Mouse (Mus musculus) layer of hippocampus, postnatal 14 days (tissue): ENCODE data around the gene Nedd8. TPM values are rescaled to one million over a fixed set of nuclear protein-coding genes. Genes with fewer than 3 reads are reported as not detected.

Experiments used
- DNase-seq, 2 experiments: peaks; one replicate each; pipeline ENCODE4 v3.0.0; 2021 to 2022; ENCODE audit warnings: low spot score in 2 of 2, mixed read lengths in 1 of 2
- total RNA-seq, 2 experiments: library from RNA; stranded (reverse); gene quantifications; 2 replicates each; pipeline ENCODE4 v1.2.3; 2021

Nedd8 gene
- total RNA-seq, 2 experiments from 2014 or later = 298 to 325 TPM

DNA sequence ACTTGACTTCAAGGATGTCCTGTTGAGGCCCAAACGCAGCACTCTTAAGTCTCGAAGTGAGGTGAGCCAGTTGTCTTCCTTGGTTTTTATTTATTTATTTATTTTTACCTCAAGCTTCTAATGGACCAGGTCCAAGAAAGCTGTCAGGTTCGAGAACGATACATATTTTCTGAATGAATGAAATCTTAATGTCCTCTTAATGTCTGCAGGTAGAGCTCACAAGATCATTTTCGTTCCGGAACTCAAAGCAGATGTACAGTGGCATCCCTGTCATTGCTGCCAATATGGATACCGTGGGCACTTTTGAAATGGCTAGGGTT is 777 bp upstream of the Nedd8 start:
- no peak for DNase-seq

DNA sequence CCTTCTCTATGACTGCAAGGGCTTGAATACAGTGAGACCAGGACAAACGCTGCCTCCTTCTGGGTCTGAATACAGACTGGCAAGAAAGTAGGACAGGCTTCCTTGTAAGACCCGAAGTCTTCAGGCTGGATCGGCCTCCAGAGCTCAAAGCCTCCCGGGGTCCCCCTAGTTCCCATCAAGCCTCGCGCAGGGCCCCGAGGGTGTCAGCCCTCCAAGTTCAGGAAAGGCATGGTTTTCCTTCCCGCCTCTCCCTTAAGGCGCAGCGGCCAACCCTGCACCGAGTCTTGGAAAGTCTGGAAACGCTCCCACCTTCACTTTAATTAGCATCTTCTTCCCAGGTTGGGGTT is 465 bp downstream of the Nedd8 start:
- peak in 1 of 2 experiments; percentile 61 for DNase-seq

DNA sequence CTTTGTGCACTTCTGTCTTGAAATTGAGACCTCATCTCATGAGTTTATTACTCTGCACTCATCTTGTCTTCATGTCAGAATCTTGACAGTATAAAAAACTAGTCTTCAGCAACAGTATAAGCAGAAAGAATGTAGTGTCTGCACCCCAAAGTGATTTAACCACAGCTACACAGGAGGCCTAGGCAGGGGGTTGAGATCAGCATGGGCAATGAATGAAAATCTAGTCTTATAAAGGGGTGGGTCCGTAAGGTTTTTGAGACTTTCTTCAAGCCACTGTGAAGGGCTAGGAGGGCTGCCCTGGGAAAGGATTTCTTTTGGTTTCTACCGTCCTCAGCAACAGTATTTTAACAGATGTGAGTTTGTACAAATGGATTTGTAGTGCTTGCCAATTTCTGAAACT is 11.3 kb downstream of the Nedd8 start:
- no peak for DNase-seq

DNA sequence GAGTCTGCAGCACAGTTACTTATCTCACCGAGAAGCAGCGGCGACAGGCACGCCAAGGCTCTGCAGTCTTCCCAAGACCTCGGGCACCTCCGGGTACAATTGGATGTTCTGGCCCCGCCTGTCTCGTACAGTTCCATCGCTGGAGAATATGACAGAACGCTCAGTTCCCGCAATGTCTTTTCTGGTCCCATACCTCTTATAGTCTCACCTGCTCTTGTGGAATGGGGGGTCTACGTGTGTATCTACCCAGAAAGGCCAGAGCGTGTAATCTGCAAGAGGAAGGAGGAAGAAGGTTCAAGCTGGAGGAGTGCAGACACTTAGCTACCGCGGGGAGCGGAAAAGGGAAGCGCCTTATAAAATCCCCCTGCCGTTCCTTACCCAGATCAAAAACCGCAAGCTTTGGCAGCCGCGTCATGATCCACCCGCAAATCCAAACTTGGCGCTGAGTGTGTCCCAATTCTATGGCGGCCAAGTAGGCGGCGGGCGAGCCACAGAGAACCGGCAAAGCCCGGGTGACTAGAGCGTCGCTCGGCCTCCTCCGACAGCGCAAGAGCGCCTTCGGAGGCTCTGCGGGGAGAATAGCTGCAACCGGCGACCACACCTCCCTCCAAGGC is 11.9 kb downstream of the Nedd8 start, which contains the start of gene Mdp1:
Gene Mdp1, minus strand, starts transcription at position 549 of the 614 bp plus-strand sequence.
- peak; percentile 75 to 82 for DNase-seq

DNA sequence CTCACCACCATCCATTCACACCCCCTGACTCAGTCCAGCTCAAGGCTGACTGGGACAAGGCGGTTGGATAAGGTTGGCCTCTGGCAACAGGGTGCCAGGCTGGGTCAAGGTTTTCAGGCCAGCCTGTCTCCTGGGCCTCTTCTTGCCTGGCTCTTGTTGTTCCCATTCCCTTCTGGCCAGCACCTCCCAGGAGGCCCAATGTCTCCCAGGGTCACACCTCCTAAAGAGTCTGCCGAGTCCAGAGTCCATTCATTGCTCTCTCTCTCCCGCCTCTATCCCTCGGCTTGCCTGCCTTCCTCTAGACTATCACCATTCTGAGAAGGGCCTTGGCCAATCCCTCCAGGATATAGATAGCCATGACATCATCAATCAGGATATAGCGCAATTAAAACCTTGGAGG is 13.9 kb downstream of the Nedd8 start:
- no peak for DNase-seq

DNA sequence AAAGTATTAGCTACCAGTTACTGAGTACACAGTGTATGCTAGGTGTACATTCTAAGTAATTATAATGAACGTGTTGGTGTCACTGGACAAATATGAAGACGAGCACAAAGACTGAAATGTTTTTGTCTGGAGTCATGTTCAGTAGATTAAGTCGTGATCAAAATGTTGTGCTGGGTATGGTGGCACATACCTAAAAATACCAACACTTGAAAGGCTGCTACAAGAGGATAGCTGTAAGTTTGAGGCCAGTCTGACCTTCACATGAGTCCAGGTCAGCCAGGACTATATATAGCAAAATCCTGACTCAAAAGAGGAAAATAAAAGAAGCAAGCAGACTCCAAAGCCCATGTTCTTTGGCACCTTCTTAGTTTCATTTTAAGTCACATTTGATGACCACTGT is 15.0 kb downstream of the Nedd8 start:
- no peak for DNase-seq

DNA sequence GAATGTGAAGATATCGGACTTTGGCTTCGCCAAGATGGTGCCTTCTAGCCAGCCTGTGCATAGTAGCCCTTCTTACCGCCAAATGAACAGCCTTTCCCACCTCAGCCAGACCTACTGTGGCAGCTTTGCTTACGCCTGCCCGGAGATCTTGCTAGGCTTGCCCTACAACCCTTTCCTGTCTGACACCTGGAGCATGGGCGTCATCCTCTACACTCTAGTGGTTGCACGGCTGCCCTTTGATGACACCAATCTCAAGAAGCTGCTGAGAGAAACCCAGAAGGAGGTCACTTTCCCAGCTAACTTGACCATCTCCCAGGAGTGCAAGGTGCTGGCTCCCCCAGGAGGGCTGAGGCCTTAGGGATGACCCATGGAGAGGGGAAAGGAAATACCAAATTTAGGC is 20.4 kb downstream of the Nedd8 start:
- no peak for DNase-seq

DNA sequence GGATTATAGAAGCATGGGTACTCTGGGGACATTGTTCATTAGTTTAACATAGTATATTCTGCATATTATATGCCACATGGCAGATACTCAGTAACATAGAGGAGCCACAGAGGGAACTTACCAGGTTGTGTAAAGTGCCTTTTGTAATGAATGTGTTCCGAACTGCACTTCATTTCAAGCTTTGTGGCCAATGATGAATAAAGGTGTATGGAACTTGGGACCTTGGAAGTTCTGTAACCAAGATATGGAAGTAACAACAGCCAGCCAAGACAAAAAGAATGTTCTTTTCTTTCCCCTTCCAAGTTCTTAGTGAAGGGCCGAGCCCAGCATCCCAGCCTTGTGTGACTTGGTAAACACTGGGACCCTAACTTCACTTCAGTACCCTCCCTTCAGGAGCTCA is 22.0 kb downstream of the Nedd8 start, which contains the start of gene Tssk4:
Gene Tssk4, plus strand, starts transcription at position 301 of the 400 bp plus-strand sequence.
- no peak for DNase-seq

DNA sequence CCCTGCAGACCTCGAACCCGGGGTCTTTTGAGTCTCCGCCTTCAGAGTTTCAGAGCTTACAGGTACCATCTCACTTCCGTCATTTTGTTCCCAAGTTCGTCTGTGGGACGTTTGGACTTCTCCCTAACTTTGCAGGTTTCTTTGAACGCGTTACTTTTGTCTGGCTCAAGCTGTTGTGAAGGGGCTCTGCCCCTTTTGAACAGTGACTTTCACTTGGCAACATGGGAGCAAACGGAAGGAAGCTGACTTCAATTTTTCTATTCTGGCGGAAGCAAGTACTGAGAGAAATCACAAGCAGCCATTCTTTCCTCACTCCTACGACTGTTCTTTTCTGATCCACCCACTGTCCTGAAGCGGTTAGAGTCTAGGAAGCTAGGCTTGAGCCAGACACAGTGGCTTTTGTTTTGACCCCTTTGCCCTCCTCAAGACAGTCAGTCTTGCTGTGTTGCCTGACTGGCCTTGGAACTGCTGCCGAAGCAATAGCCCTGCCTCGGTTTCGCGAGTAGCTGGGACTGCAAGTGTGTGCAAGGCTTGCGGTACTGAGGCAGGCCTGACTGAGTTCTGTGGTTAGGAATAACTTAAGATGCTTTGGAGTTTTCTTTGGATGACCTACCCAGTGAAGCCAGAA is 27.5 kb downstream of the Nedd8 start:
- no peak for DNase-seq

DNA sequence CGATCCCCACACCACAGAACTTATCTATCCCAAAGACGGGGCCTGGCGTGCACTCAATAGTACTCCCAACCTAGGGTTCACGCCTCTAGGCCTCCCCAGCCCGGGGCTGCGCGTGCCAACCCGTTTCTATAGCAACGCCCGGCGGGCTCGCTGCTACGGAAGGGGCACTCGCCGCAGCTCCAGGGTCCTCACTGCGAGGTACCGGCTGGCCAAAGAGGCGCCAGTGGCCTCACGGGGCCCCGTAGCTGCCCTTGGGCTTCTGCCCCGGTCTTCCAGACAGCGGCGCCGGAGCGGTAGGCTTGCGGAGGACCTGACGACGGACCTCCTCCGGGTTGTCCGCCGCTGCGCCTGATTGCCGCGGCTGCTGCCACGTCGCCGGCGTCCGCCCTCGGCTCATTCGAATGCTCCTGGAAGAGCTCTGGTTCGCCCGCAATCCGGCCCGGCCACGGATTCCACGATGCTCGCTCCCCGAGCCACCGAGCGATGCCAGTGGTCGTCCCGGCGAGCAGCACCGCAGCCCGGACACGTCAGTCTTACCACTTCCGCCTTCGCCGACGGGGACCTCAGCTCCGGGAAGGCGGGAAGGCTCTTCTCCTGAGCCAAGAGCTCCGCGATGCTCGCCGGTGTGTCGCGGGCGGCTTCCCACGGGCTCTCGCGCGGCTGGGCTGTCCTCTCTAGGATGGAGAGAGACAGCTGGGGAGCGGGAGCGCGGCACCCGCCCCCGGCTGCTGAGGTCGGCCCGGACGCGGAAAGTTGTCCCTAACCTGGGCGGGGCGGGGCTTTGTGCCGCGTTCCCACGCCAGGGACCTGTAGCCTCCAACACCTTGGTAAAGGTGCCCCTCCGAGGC is 28.6 kb downstream of the Nedd8 start, which contains the start of gene Tm9sf1:
Gene Tm9sf1, minus strand, starts transcription at position 747 of the 848 bp plus-strand sequence.
- DNase-seq = peak; percentile 86 to 95

DNA sequence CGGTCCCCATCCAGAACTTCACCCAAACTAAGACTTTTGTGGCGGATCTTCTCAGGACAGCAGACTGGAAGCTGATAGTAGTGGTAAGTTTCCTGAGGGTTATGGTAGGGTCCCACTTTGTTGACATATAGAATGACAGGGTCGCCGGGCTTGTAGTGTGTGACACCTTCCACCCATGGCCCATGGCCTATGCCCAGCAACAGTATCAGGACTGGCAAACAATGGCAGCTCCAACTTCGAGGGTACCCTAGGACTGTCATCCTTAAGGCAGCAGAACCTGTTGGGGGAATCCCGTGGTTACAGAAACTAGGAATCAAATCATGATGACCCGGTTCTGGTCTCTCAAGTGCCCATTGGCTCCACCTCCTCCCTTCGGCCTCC is 29.3 kb downstream of the Nedd8 start:
- no peak for DNase-seq

DNA sequence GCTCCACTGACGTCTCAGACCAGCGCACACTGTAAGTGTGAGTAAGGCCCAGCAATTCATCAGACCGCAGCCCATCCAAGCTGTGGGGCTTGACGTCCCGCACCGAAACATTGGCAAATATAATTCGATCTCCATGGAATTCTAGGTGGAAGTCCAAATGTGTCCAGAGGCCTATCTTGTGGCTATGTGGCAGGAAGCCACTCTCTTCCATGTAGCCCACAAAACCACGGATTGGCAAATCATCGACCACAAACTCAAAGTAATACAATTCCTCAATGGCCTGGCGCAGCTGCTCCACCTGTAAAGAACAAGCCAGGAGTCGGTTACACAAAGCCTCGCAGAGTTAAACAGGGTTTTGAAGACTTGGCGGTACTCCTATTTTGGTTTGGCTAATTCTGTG is 30.6 kb downstream of the Nedd8 start:
- no peak for DNase-seq

DNA sequence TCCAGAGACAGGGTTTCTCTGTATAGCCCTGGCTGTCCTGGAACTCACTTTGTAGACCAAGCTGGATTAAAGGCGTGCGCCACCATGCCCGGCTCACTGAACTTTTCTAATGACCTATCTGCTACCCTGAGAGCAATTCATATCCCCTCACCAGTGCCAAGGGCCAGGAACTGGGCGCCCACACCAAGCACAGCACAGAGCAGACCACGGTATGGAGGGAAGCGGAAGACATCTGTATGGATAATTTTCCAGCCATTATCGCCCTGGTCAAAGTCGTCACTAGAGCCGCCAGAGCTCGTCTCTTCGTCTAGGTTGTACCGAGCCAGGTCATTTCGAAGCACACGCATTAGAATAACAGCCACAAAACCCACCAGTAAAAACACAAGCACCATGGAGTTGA is 31.1 kb downstream of the Nedd8 start:
- DNase-seq = no peak

DNA sequence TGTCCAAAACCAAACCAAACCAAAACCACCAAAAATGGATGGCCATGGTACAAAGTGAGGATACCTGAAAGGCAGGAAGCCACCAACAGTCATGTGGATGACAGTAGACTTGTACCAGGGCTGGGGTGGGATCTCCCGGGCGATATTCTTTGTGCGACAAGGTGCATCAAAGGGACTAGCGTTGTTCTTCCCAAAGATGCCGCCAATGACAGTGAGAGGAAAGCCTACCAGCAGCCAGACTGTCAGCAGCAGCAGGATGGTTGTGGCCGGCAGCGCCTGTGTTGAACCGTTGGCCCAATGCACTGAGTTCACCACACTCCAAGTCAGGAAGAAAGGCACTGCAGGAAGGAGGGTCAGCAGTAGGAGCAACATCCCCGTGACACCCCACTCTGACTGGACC is 34.1 kb downstream of the Nedd8 start, which contains the start of gene Gm49378:
Gene Gm49378, minus strand, starts transcription at position 101 of the 400 bp plus-strand sequence.
- no peak for DNase-seq

DNA sequence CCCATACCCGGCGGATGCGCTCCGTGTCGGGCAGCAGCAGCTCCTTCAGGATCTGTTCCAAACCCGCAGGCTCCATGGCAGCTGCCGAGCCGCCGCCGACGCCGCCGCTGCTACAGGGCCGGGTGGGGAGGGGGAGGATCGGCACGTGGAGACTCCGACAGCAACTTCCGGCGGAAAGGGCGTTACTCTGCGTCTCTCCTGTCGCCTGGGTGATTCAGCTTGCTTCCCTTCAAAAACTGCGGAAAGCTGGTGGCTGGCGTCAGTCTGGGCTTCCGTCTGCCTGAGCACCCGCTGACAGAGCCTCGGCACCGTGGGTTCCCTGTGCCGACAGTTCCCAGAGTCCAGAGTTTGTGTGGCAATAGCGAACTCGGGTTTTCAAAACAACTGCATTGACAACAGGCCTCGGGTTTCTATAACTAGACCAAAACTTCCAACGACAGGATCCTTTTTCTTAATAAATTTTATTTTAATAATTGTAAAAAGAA is 36.4 kb downstream of the Nedd8 start, which contains the start of gene Ipo4:
Gene Ipo4, minus strand, starts transcription at position 435 of the 485 bp plus-strand sequence.
- peak; percentile 83 to 93 for DNase-seq

DNA sequence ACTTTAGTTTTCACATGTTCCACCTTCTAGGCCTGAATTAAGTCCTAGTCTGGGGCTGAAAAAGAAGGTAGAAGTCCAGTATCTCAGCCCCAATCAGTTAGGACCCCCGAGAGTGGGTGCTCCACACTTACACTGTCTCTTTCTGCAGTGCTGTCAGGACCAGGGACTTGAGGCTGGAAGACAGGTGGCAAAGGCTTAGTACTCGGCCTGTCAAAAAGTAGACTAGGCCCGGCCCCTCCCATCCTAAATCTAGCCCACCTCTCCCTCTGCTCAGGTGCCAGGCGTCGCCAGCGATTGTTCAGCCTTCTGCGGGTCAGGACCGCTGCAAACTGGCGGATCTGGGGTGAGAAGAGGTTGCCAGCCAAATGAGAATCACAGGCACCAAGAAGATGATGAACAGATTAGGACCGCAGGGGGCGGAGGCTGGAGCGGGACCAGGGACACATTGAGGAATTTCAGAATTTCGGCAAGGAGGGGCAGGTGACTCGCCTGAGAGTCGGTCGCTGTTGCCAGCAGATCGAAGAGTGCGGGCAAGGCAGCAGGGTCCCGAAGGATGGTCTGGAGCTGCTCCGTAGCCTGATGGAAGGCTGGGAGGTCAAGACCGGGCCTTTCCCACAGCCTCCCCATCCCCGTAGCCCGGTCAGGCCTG is 36.9 kb downstream of the Nedd8 start:
- DNase-seq = peak in 1 of 2 experiments; percentile 42

DNA sequence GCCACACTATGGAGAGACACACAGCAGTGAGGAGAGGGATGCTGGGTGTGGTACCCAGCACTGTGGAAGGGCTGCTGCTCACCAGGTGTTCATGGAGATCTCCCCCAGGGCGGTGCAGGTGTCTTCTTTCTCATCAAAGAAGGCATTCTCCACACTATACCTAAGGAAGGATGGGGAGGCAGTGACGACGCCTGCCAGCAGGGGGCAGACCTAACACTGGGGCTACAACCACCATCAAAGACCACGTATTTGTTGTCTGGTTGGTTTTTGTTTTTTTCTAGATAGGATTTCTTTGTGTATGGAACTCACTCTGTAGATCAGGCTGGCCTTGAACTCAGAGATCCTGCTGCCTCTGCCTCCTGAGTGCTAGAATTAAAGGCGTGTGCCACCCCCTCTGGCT is 42.6 kb downstream of the Nedd8 start:
- no peak for DNase-seq

DNA sequence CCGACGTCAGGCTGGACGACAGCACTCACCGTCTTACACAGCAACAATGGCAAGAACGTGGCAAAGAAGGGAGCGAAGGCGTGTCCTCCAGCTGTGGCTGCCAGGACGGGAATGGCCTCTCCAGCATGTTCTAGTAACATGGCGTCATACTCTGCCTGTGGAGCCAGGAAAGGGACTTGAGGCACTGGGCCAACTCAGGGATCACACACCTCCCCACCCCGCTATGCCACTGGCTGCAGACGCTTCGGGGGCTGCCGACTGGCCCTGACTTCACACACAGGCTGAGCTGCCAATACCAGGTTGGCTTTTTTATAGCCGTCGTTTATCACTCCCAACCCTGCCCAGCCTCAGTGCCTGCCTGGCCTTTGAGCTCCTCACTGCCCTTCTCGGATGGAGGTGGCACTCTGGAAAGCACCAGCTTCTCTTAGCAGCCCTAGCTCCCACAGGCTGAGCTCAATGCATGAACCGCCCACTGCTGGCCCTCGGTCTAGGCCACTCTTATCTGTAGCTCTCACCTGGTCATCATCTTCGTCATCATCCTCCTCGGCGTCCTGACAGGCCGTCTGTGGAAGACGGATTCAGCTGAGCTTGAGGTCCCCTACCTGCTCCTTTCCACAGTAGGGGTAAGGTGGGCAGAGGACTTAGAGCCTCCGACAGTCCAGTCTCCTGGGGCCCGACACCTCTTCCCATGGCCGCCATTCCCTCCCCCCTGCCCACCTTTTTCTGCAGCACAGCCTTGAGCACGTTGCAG is 43.7 kb downstream of the Nedd8 start:
- no peak for DNase-seq

DNA sequence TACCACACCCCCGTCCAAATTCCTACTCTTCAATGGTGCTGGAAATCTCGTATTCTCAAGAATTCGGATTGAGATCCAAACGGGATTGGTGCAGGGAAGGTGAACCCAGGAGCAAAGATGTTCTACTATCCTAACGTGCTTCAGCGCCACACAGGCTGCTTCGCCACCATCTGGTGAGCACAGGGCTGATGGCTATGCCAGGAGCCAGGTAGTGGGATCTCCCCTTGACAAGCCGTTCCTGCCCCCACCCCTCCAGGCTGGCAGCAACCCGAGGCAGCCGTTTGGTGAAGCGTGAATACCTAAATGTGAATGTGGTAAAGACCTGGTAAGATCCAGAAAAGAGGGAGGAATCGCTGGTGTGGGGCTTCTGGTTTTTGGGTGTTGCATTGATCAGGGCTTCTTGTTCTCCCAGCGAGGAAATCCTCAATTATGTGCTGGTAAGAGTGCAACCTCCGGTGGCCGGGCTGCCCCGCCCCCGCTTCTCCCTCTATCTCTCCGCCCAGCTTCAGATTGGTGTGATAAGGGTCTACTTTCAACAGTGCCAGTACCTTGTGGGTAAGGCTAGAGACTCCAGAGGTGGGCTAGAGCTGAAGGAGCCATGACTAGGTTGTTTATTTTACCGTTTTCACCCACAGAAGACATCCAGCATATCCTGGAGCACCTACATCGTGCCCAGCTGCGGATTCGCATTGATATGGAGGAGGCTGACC is 53.3 kb downstream of the Nedd8 start:
- DNase-seq = no peak

DNA sequence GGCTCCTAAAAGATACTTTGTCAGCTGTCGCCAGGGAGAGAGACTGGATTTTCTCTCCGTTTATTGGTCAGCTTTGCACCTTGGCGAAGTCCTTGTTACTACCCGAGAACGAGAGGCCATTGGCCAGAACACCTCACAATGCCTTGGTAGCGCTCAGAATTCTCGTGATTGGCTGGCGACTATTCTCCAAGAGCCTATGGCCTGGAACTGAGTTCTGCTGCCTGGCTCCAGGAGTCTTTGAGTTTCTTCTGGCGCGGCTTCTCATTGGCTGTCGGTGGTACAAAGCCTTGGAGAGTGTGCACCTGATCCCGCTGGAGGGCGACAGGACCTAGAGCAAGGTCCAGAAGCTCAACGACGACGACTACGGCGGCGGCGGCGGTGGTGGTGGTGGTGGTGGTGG is 54.1 kb downstream of the Nedd8 start, which contains the start of gene Rec8:
Gene Rec8, plus strand, starts transcription at position 216 of the 400 bp plus-strand sequence.
- DNase-seq = no peak
